Mouse (Mus musculus) adrenal gland (tissue): Measurements from ENCODE around the gene Cdk17.
"Not testable (repeated sequence)": the region's sequence is repeated elsewhere in the genome, so short reads cannot be mapped to it uniquely, and the experiment has no call there.

Source experiments
- intact Hi-C: fragments of 180-260 bp; cut with DNase I; formaldehyde crosslinking; loops from one replicate; pipeline ENCODE4 v1.15.1; 2025

The Cdk17 gene

GRCm38 (mm10) chr10:93142600-93143284 is 17.9 kb upstream of the Cdk17 start:
- intact Hi-C loops: loop anchor here (10.0 kb wide), 1 partner anchor 58 kb away; the partner anchor contains the start of gene Cfap54

- intact Hi-C loops: loop anchor here (10.0 kb wide), 1 partner anchor 59 kb away; the partner anchor contains the start of gene Cfap54
Observed at GRCm38 (mm10) chr10:93143285-93143985, 17.2 kb upstream of the Cdk17 start.

DNA sequence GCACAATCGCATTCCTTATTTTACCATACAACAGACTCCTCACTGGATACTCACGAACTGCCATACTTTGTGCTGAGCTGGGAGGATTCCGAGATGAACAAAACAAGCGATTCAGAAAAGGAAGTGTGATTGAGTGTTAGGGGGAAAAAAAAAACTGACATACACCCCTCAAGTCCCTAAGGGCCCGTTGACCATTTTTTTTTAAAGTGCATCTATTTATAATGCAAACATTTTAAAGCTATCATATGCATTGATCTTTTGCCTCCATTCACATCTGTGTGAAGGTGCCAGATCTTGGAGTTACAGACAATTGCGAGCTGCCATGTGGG is 16.7 kb upstream of the Cdk17 start:
- intact Hi-C loops: loop anchor here (10.0 kb wide), 1 partner anchor 59 kb away; the partner anchor contains the start of gene Cfap54

DNA sequence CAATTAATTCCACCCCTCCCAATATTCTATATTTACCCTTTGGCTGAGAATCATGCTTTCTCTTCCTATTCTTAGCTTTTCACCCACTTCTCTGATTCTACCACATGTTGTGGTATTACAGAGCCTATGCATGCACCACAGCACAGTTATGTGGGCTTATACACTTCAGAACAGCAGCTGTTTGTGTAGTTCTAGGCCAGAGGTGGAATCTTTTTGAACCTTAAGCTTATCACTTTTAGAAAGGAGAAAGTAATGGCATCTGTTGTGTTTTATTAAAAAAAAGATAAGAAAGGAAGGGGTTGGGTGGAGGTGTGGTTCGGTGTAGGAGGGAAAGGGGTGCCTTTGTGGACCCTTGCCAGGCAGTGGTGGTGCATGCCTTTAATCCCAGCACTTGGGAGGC is 16.1 kb upstream of the Cdk17 start:
- intact Hi-C loops: loop anchor here (10.0 kb wide), 1 partner anchor 60 kb away; the partner anchor contains the start of gene Cfap54

- intact Hi-C loops: loop anchor here (10.0 kb wide), 1 partner anchor 60 kb away; the partner anchor contains the start of gene Cfap54
Observed at GRCm38 (mm10) chr10:93145088-93145487, 15.6 kb upstream of the Cdk17 start.

DNA sequence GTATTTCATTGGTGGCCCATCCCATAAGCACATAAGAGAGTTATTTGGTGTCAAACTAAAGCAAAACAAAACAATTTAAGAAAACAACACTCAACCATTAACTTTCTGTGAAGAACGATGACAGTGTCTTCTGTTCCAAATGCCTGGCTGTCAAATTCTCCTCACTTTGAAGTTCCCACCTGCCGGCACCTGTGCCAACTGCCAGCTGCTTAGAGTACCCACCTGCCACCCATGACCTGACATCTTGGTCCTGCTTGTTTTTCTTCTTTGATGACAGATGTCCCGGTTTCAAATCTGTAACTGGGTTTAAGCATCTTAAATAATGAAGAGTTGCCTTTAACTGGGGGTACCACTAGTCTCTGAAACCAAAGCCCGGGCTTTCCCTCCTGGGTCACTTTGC is 14.1 kb upstream of the Cdk17 start:
- intact Hi-C loops: loop anchor here (10.0 kb wide), 1 partner anchor 62 kb away; the partner anchor contains the start of gene Cfap54

- intact Hi-C loops: loop anchor here (10.0 kb wide), 1 partner anchor 63 kb away; the partner anchor contains the start of gene Cfap54
Observed at GRCm38 (mm10) chr10:93147691-93148090, 13.0 kb upstream of the Cdk17 start.

GRCm38 (mm10) chr10:93149597-93149996 is 11.1 kb upstream of the Cdk17 start:
- intact Hi-C loops: loop anchor here (10.0 kb wide), 1 partner anchor 65 kb away; the partner anchor contains the start of gene Cfap54

GRCm38 (mm10) chr10:93151775-93152174 is 8.9 kb upstream of the Cdk17 start:
- intact Hi-C loops: no loop called here

DNA sequence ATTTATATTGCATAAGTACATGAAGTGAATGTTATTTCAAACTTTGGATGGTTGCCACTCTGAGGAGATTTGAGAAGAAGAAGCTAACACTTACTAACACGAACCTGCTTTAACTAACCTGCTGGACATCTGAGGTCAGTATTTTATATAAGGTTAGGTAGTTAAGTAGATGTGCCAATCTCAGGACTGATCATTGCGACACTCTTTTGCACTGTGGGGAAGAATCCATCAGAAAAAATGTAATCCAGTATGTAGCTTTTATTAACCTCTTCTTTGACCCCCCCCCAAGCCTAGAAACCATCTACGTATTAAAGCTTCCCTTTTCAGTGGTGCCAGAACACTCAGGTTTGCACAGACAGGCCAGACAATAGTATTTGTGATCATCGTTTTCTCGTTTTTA is 8.0 kb upstream of the Cdk17 start:
- intact Hi-C loops: no loop called here

- intact Hi-C loops: not testable (repeated sequence)
Observed at GRCm38 (mm10) chr10:93153404-93153803, 7.3 kb upstream of the Cdk17 start.

DNA sequence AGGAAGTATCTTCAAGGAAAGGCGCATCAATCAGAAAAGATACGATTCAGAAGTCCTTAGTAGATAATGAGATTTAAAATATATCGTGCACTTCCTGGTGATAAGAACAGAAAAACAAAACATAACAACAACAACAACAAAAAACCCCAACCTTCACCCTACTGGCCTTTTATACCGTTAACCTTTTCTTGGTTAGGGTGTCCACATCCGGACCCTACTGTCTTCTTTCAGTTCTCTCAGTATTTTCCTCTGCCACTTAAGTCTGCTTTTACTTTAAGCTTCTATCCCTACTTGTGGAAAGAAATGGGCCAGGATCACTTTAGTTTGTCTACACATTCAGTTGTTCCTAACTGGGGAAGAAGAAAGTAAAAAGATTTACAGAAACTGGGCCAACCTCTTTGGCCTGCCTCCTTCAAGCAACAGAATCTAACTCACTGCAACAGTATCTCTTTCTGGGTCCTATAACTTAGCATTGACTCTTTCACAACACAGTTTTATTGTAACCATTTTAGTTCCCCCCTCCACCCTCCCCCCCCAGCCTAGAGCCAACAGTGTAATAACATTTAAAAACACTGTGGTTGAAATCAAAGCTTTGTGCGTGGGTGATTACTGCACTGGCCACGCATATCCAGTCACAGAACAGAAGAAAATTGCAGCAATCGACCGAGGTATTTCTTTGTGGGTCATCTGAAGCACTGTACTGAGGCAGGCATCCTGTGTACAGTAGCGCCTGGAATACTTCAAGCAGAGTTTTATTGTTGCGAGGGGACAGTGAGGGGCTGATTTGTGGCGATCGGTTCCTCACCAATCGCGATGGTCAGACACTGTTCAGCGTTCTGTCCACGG is 801 bp upstream of the Cdk17 start:
- intact Hi-C loops: loop anchor here (5.0 to 10.0 kb wide), 2 partner anchors 132 to 295 kb away; partner anchors contain the start of gene Lta4h

- intact Hi-C loops: loop anchor here (5.0 to 10.0 kb wide), 2 partner anchors 132 to 294 kb away; partner anchors contain the start of gene Lta4h
Observed at GRCm38 (mm10) chr10:93160497-93160806, 223 bp upstream of the Cdk17 start.

GRCm38 (mm10) chr10:93161511-93162275 is 1.0 kb downstream of the Cdk17 start:
- intact Hi-C loops: loop anchor here (5.0 to 10.0 kb wide), 2 partner anchors 131 to 293 kb away; partner anchors contain the start of gene Lta4h

GRCm38 (mm10) chr10:93162276-93162971 is 1.7 kb downstream of the Cdk17 start:
- intact Hi-C loops: loop anchor here (5.0 to 10.0 kb wide), 2 partner anchors 130 to 292 kb away; partner anchors contain the start of gene Lta4h

GRCm38 (mm10) chr10:93162972-93163660 is 2.4 kb downstream of the Cdk17 start:
- intact Hi-C loops: loop anchor here (5.0 to 10.0 kb wide), 2 partner anchors 129 to 292 kb away; partner anchors contain the start of gene Lta4h

DNA sequence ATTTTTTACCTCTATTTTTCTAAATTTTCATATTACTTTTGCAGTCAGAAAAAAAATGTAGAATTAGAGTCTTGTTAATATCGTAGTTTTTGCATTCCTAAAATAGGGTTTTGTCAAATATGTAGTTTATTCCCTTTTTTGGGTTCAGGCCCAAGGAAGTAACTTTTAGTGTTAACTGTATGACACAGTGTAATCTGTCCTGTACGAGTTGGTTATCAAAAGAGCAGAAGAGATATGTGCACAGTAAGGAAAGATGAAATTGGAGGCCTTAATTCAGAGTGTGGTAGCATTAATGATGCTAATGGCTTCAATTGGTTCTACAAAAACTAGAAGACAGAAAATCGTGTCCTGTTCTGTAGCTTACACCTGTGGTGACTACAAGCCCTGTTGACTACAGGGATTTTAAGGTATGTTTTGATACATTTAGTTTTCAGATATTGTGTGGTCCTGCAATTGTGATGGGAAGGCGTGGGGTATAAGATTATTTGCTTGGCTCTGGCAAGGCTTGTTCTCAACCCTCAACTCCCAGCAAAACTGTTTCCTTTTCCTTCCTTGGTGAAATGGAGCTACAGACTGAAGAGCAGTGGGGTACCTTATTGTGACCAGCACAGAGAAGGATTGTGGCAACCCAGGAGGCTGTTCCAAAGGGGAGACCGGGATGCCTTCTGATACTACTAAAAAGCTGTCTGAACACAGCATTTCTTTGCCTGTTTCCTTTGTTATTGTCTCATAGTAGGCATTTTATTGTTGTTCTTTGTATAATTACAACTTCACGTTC is 3.2 kb downstream of the Cdk17 start:
- intact Hi-C loops: loop anchor here (5.0 to 10.0 kb wide), 2 partner anchors 128 to 291 kb away; partner anchors contain the start of gene Lta4h
